Mouse (Mus musculus): Measurements from ENCODE around the gene Pacsin2. TPM values are rescaled to one million over a fixed set of nuclear protein-coding genes. Genes with fewer than 3 reads are reported as not detected.
"Not testable (repeated sequence)": the region's sequence is repeated elsewhere in the genome, so short reads cannot be mapped to it uniquely, and the experiment has no call there.

Pacsin2 gene
- polyA plus RNA-seq, 1 experiment, result 108 TPM

GRCm38 (mm10) chr15:83375136-83375535, 89.3 kb downstream of the Pacsin2 start:
- Histone ChIP-seq H3K4me3 (ENCODE audit: control insufficient read depth, low read depth, low read length) (no peak overlapping the region), H3K27me3 (ENCODE audit: control insufficient read depth, insufficient read depth, low read length) (no peaks in the 10 kb centered on the region), H3K4me1 (ENCODE audit: control insufficient read depth, insufficient read depth, low read length) (no peaks in the 10 kb centered on the region), H3K27ac (ENCODE audit: control insufficient read depth, insufficient read depth, low read depth, low read length) (no peak overlapping the region), H3K36me3 (ENCODE audit: control insufficient read depth, insufficient read depth, low read length) (no peaks in the 10 kb centered on the region; the same call in 1 of the 2 replicates)
- no peak for TF ChIP-seq POLR2A (IDR thresholded peaks at IDR 0.05; ENCODE audit: control insufficient read depth, low read depth, low read length)
- peak; percentile 34; the same call in 1 of the 2 replicates for TF ChIP-seq CTCF (IDR thresholded peaks at IDR 0.05; ENCODE audit: control insufficient read depth, insufficient read depth, insufficient replicate concordance, low read depth, low read length)

- no peak overlapping the region for H3K27ac ChIP-seq (ENCODE audit: control insufficient read depth, insufficient read depth, low read depth, low read length)
- peaks cover under 1% of the 10 kb centered on the region; the same call in 1 of the 2 replicates for H3K4me1 ChIP-seq (ENCODE audit: control insufficient read depth, insufficient read depth, low read length)
- no peaks in the 10 kb centered on the region; the same call in 1 of the 2 replicates for H3K36me3 ChIP-seq (ENCODE audit: control insufficient read depth, insufficient read depth, low read length)
- H3K4me3 ChIP-seq (ENCODE audit: control insufficient read depth, low read depth, low read length), result no peak overlapping the region
- no peaks in the 10 kb centered on the region for H3K27me3 ChIP-seq (ENCODE audit: control insufficient read depth, insufficient read depth, low read length)
- TF ChIP-seq CTCF (IDR thresholded peaks at IDR 0.05; ENCODE audit: control insufficient read depth, insufficient read depth, insufficient replicate concordance, low read depth, low read length) (no peak), POLR2A (IDR thresholded peaks at IDR 0.05; ENCODE audit: control insufficient read depth, low read depth, low read length) (no peak)
Measured at GRCm38 (mm10) chr15:83374076-83374475, 90.3 kb downstream of the Pacsin2 start.

DNA sequence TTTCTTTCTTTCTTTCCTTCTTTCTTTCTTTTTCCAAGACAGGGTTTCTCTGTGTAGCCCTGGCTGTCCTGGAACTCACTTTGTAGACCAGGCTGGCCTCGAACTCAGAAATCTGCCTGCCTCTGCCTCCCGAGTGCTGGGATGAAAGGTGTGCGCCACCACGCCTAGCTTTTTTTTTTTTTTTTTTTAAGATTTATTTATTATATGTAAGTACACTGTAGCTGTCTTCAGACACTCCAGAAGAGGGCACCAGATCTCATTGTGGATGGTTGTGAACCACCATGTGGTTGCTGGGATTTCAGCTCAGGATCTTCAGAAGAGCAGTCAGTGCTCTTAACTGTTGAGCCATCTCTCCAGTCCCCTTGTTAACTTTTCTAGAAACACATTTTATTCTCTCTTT, 95.7 kb downstream of the Pacsin2 start:
- H3K27ac ChIP-seq (ENCODE audit: control insufficient read depth, insufficient read depth, low read depth, low read length); H3K4me3 ChIP-seq (ENCODE audit: control insufficient read depth, low read depth, low read length); H3K27me3 ChIP-seq (ENCODE audit: control insufficient read depth, insufficient read depth, low read length); H3K36me3 ChIP-seq (ENCODE audit: control insufficient read depth, insufficient read depth, low read length); H3K4me1 ChIP-seq (ENCODE audit: control insufficient read depth, insufficient read depth, low read length): not testable (repeated sequence)

DNA sequence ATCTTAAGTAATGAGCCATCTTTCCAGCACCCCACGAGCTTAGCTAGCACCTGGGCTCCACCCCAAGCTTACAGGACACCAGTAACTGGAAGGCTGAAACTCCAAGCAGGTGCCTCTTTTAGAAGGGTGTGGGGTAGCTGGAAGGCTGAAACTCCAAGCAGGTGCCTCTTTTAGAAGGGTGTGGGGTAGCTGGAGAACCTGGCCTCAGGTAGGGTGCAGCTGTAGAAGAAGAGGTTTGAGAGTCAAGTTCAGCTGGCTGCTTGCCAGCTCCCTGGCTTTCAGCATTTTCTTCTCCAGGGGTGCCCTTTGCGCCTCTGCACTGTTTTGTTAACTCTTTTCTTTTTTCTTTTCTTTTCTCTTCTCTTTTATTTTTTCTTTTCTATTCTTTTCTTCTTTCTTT, 96.1 kb downstream of the Pacsin2 start:
- no peak overlapping the region for H3K27ac ChIP-seq (ENCODE audit: control insufficient read depth, insufficient read depth, low read depth, low read length)
- peaks cover 8% of the 10 kb centered on the region for H3K36me3 ChIP-seq (ENCODE audit: control insufficient read depth, insufficient read depth, low read length)
- H3K4me3 ChIP-seq (ENCODE audit: control insufficient read depth, low read depth, low read length), result no peak overlapping the region
- TF ChIP-seq POLR2A (IDR thresholded peaks at IDR 0.05; ENCODE audit: control insufficient read depth, low read depth, low read length) (no peak), CTCF (IDR thresholded peaks at IDR 0.05; ENCODE audit: control insufficient read depth, insufficient read depth, insufficient replicate concordance, low read depth, low read length) (no peak)
- no peaks in the 10 kb centered on the region for H3K27me3 ChIP-seq (ENCODE audit: control insufficient read depth, insufficient read depth, low read length)
- H3K4me1 ChIP-seq (ENCODE audit: control insufficient read depth, insufficient read depth, low read length), result peaks cover 6% of the 10 kb centered on the region

- Histone ChIP-seq H3K27me3 (ENCODE audit: control insufficient read depth, insufficient read depth, low read length) (no peaks in the 10 kb centered on the region), H3K36me3 (ENCODE audit: control insufficient read depth, insufficient read depth, low read length) (peaks cover 8% of the 10 kb centered on the region), H3K27ac (ENCODE audit: control insufficient read depth, insufficient read depth, low read depth, low read length) (peak overlapping the region; percentile 98), H3K4me1 (ENCODE audit: control insufficient read depth, insufficient read depth, low read length) (peaks cover 6% of the 10 kb centered on the region), H3K4me3 (ENCODE audit: control insufficient read depth, low read depth, low read length) (peak overlapping the region; percentile 97)
- TF ChIP-seq CTCF (IDR thresholded peaks at IDR 0.05; ENCODE audit: control insufficient read depth, insufficient read depth, insufficient replicate concordance, low read depth, low read length) (no peak), POLR2A (IDR thresholded peaks at IDR 0.05; ENCODE audit: control insufficient read depth, low read depth, low read length) (peak; percentile 92)
Measured at GRCm38 (mm10) chr15:83366933-83367552, 97.4 kb downstream of the Pacsin2 start.

- Histone ChIP-seq H3K27ac (ENCODE audit: control insufficient read depth, insufficient read depth, low read depth, low read length) (no peak overlapping the region), H3K27me3 (ENCODE audit: control insufficient read depth, insufficient read depth, low read length) (no peaks in the 10 kb centered on the region), H3K36me3 (ENCODE audit: control insufficient read depth, insufficient read depth, low read length) (peaks cover 8% of the 10 kb centered on the region), H3K4me1 (ENCODE audit: control insufficient read depth, insufficient read depth, low read length) (peaks cover 6% of the 10 kb centered on the region), H3K4me3 (ENCODE audit: control insufficient read depth, low read depth, low read length) (peak overlapping the region; percentile 97; the same call in 1 of the 2 replicates)
- TF ChIP-seq CTCF (IDR thresholded peaks at IDR 0.05; ENCODE audit: control insufficient read depth, insufficient read depth, insufficient replicate concordance, low read depth, low read length), result no peak
- TF ChIP-seq POLR2A (IDR thresholded peaks at IDR 0.05; ENCODE audit: control insufficient read depth, low read depth, low read length), result no peak
Measured at GRCm38 (mm10) chr15:83365697-83366096, 98.7 kb downstream of the Pacsin2 start.

- H3K27me3 ChIP-seq (ENCODE audit: control insufficient read depth, insufficient read depth, low read length), result no peaks in the 10 kb centered on the region
- TF ChIP-seq POLR2A (IDR thresholded peaks at IDR 0.05; ENCODE audit: control insufficient read depth, low read depth, low read length), result no peak
- peaks cover 8% of the 10 kb centered on the region for H3K36me3 ChIP-seq (ENCODE audit: control insufficient read depth, insufficient read depth, low read length)
Measured at GRCm38 (mm10) chr15:83364194-83364593, 100.2 kb downstream of the Pacsin2 start.

DNA sequence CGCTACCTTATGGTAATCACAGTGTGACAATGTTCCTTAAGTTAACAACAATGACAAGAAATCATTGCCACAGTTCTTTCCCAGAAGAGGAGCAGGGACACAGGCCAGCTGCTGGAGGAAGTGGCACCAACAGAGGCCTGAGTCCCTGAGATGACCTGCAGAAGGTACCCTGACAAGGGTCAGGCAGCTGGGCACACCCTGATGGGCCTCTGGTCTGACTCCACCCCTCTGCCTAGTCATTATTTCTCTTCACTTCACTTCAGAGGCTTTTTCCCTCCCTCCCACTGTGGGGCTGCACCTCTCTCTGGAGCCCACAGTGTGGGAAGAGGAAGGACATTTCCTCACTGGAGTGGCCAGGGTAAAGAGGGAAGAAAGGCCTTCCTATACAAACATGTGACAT, 101.6 kb downstream of the Pacsin2 start:
- H3K4me3 ChIP-seq (ENCODE audit: control insufficient read depth, low read depth, low read length), result not testable (repeated sequence)

More at GRCm38 (mm10) chr15:83364194-83364593, 100.2 kb downstream of the Pacsin2 start:
- Histone ChIP-seq H3K4me1 (ENCODE audit: control insufficient read depth, insufficient read depth, low read length) (peaks cover 6% of the 10 kb centered on the region), H3K4me3 (ENCODE audit: control insufficient read depth, low read depth, low read length) (no peak overlapping the region; the same call in 1 of the 2 replicates), H3K27ac (ENCODE audit: control insufficient read depth, insufficient read depth, low read depth, low read length) (no peak overlapping the region)

DNA sequence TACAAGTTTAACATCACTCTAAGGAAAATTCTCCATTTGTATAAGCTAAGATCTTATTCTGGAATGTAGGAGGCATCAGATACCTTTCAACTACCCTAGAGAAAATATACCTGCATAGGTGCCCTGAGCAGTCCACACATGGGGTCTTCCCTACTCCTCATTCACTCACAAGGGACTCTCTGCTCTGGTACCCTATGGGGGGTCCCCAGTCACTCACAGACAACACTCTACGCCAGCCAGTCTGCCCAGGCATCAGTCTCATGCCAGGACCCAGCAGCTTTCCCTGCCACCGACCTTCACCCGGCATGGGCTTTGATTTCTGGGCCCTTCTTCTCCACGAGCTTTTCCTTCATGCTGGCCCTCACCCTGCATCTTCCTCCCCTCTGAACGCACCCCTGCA, 103.5 kb downstream of the Pacsin2 start:
- not testable (repeated sequence) for H3K4me3 ChIP-seq (ENCODE audit: control insufficient read depth, low read depth, low read length); H3K36me3 ChIP-seq (ENCODE audit: control insufficient read depth, insufficient read depth, low read length); H3K27ac ChIP-seq (ENCODE audit: control insufficient read depth, insufficient read depth, low read depth, low read length); H3K4me1 ChIP-seq (ENCODE audit: control insufficient read depth, insufficient read depth, low read length); H3K27me3 ChIP-seq (ENCODE audit: control insufficient read depth, insufficient read depth, low read length)

More for the DNA sequence above, 101.6 kb downstream of the Pacsin2 start:
- not testable (repeated sequence) for H3K27ac ChIP-seq (ENCODE audit: control insufficient read depth, insufficient read depth, low read depth, low read length); H3K4me1 ChIP-seq (ENCODE audit: control insufficient read depth, insufficient read depth, low read length); H3K27me3 ChIP-seq (ENCODE audit: control insufficient read depth, insufficient read depth, low read length)
- peaks cover 10% of the 10 kb centered on the region for H3K36me3 ChIP-seq (ENCODE audit: control insufficient read depth, insufficient read depth, low read length)
